Mouse (Mus musculus) olfactory bulb, adult 2 months (tissue): Measurements from ENCODE around the gene Car7.

Source experiments
- CTCF ChIP-seq: fragments of 200-500 bp; IDR thresholded peaks from 2 replicates; pipeline ENCODE4 v1.5.1; 2012; ENCODE audit warnings: low read depth, mild to moderate bottlenecking, low read length, moderate library complexity; ENCODE audit not compliant: insufficient read depth
- POLR2A ChIP-seq: fragments of 200-500 bp; IDR thresholded peaks from 2 replicates; pipeline ENCODE4 v1.6.1; 2012; ENCODE audit warnings: mild to moderate bottlenecking, low read depth, low read length, moderate library complexity; ENCODE audit not compliant: insufficient read depth

DNA sequence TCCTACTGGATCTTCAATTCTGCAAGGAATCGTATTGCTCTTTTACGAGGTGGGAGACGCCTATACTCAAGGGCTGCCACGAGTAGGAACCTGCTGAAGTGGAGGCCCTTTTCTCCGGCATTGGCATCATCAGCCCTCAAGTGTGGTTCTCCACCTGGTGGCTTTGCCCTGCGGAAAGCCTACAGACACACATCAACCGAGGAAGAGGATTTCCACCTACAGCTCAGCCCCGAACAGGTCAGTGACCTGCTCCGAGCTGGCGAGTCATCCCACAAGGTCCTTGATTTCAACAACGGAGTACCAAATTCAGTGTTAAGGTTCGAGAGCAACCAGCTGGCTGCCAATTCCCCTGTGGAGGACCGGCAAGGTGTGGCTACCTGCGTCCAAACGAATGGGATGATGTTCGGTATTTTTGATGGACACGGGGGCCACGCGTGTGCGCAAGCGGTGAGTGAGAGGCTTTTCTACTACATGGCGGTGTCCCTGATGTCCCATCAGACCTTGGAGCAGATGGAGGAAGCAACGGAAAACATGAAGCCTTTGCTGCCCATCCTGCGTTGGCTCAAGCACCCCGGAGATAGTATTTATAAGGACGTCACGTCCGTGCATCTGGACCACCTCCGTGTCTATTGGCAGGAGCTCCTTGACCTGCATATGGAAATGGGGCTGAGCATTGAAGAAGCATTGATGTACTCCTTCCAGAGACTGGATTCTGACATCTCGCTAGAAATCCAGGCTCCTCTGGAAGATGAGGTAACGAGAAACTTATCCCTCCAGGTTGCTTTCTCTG, 59.2 kb downstream of the Car7 start:
- no peak for TF ChIP-seq POLR2A
- no peak for TF ChIP-seq CTCF
